Mouse (Mus musculus): ENCODE measurements around the gene Gda. TPM values are rescaled to one million over a fixed set of nuclear protein-coding genes. Genes with fewer than 3 reads are reported as not detected.

Gda gene
- polyA plus RNA-seq, 1 experiment from 2014 or later, result 0.55 TPM

GRCm38 (mm10) chr19:21370782-21371181, 102.5 kb downstream of the Gda start:
- Histone ChIP-seq H3K4me3 (ENCODE audit: low read length) (no peak overlapping the region), H3K27ac (ENCODE audit: low read length) (no peak overlapping the region), H3K9me3 (ENCODE audit: control insufficient read depth, low read length) (no peaks in the 10 kb centered on the region), H3K4me1 (replicated peaks; ENCODE audit: control insufficient read depth, insufficient read depth, low read length) (no peaks in the 10 kb centered on the region), H3K9ac (ENCODE audit: low read length) (no peak overlapping the region), H3K4me2 (ENCODE audit: low read depth, low read length) (no peak overlapping the region), H3K27me3 (ENCODE audit: control insufficient read depth, insufficient read depth, low read depth, low read length) (no peaks in the 10 kb centered on the region), H3K36me3 (ENCODE audit: control insufficient read depth, insufficient read depth, low read length) (no peaks in the 10 kb centered on the region)
- 83% methylated on average over 8 of the region's 8 CpGs for WGBS
- no peak for ATAC-seq (ENCODE audit: low read depth)

- no peak for ATAC-seq (ENCODE audit: low read depth)
Observed at GRCm38 (mm10) chr19:21369175-21369574, 104.1 kb downstream of the Gda start.

GRCm38 (mm10) chr19:21368595-21368994, 104.7 kb downstream of the Gda start:
- H3K9ac ChIP-seq (ENCODE audit: low read length), result no peak overlapping the region
- H3K27ac ChIP-seq (ENCODE audit: low read length), result no peak overlapping the region
- no peak overlapping the region for H3K4me2 ChIP-seq (ENCODE audit: low read depth, low read length)
- H3K4me1 ChIP-seq (replicated peaks; ENCODE audit: control insufficient read depth, insufficient read depth, low read length), result no peaks in the 10 kb centered on the region
- no peak overlapping the region for H3K4me3 ChIP-seq (ENCODE audit: low read length)
- H3K36me3 ChIP-seq (ENCODE audit: control insufficient read depth, insufficient read depth, low read length), result no peaks in the 10 kb centered on the region
- H3K9me3 ChIP-seq (ENCODE audit: control insufficient read depth, low read length), result no peaks in the 10 kb centered on the region
- 93% methylated on average over 4 of the region's 4 CpGs for WGBS
- H3K27me3 ChIP-seq (ENCODE audit: control insufficient read depth, insufficient read depth, low read depth, low read length), result no peaks in the 10 kb centered on the region
- ATAC-seq (ENCODE audit: low read depth), result no peak

More at GRCm38 (mm10) chr19:21369175-21369574, 104.1 kb downstream of the Gda start:
- no peak overlapping the region for H3K4me2 ChIP-seq (ENCODE audit: low read depth, low read length)
- H3K27ac ChIP-seq (ENCODE audit: low read length), result no peak overlapping the region
- no peaks in the 10 kb centered on the region for H3K27me3 ChIP-seq (ENCODE audit: control insufficient read depth, insufficient read depth, low read depth, low read length)
- no peak overlapping the region for H3K4me3 ChIP-seq (ENCODE audit: low read length)
- H3K9ac ChIP-seq (ENCODE audit: low read length), result no peak overlapping the region
- H3K4me1 ChIP-seq (replicated peaks; ENCODE audit: control insufficient read depth, insufficient read depth, low read length), result no peaks in the 10 kb centered on the region
- WGBS, result 80% methylated on average over 6 of the region's 6 CpGs
- no peaks in the 10 kb centered on the region for H3K9me3 ChIP-seq (ENCODE audit: control insufficient read depth, low read length)
- H3K36me3 ChIP-seq (ENCODE audit: control insufficient read depth, insufficient read depth, low read length), result no peaks in the 10 kb centered on the region

- no peak for ATAC-seq (ENCODE audit: low read depth)
- no peaks in the 10 kb centered on the region for H3K27me3 ChIP-seq (ENCODE audit: control insufficient read depth, insufficient read depth, low read depth, low read length)
- H3K4me3 ChIP-seq (ENCODE audit: low read length), result no peak overlapping the region
- WGBS, result 89% methylated on average over 6 of the region's 6 CpGs
- no peak overlapping the region for H3K4me2 ChIP-seq (ENCODE audit: low read depth, low read length)
- no peak overlapping the region for H3K27ac ChIP-seq (ENCODE audit: low read length)
- H3K36me3 ChIP-seq (ENCODE audit: control insufficient read depth, insufficient read depth, low read length), result no peaks in the 10 kb centered on the region
- H3K9me3 ChIP-seq (ENCODE audit: control insufficient read depth, low read length), result no peaks in the 10 kb centered on the region
- H3K4me1 ChIP-seq (replicated peaks; ENCODE audit: control insufficient read depth, insufficient read depth, low read length), result no peaks in the 10 kb centered on the region
- no peak overlapping the region for H3K9ac ChIP-seq (ENCODE audit: low read length)
Observed at GRCm38 (mm10) chr19:21357792-21358191, 115.5 kb downstream of the Gda start.

GRCm38 (mm10) chr19:21349634-21350033, 123.6 kb downstream of the Gda start:
- no peaks in the 10 kb centered on the region for H3K4me1 ChIP-seq (replicated peaks; ENCODE audit: control insufficient read depth, insufficient read depth, low read length)
- ATAC-seq (ENCODE audit: low read depth), result no peak
- no peak overlapping the region for H3K4me3 ChIP-seq (ENCODE audit: low read length)
- no peak overlapping the region for H3K9ac ChIP-seq (ENCODE audit: low read length)
- no peaks in the 10 kb centered on the region for H3K9me3 ChIP-seq (ENCODE audit: control insufficient read depth, low read length)
- 77% methylated on average over 6 of the region's 6 CpGs for WGBS
- H3K27me3 ChIP-seq (ENCODE audit: control insufficient read depth, insufficient read depth, low read depth, low read length), result no peaks in the 10 kb centered on the region
- no peak overlapping the region for H3K4me2 ChIP-seq (ENCODE audit: low read depth, low read length)
- H3K36me3 ChIP-seq (ENCODE audit: control insufficient read depth, insufficient read depth, low read length), result no peaks in the 10 kb centered on the region
- H3K27ac ChIP-seq (ENCODE audit: low read length), result no peak overlapping the region

GRCm38 (mm10) chr19:21346646-21347045, 126.6 kb downstream of the Gda start:
- ATAC-seq (ENCODE audit: low read depth), result no peak
- no peak overlapping the region for H3K27ac ChIP-seq (ENCODE audit: low read length)
- no peaks in the 10 kb centered on the region for H3K9me3 ChIP-seq (ENCODE audit: control insufficient read depth, low read length)
- no peaks in the 10 kb centered on the region for H3K27me3 ChIP-seq (ENCODE audit: control insufficient read depth, insufficient read depth, low read depth, low read length)
- H3K4me2 ChIP-seq (ENCODE audit: low read depth, low read length), result no peak overlapping the region
- H3K4me3 ChIP-seq (ENCODE audit: low read length), result no peak overlapping the region
- no peaks in the 10 kb centered on the region for H3K4me1 ChIP-seq (replicated peaks; ENCODE audit: control insufficient read depth, insufficient read depth, low read length)
- H3K9ac ChIP-seq (ENCODE audit: low read length), result no peak overlapping the region
- no peaks in the 10 kb centered on the region for H3K36me3 ChIP-seq (ENCODE audit: control insufficient read depth, insufficient read depth, low read length)
- WGBS, result 83% methylated on average over 6 of the region's 6 CpGs

Other genes starting within 250 kb of the Gda start
- 64.9 and 68.0 TPM in 2 replicates for gene Zfand5, start 201.2 kb downstream of the Gda start, polyA plus RNA-seq (2015; fragmentation: Nextera tagmentation; extraction: Ambion mirVana)
- 70.7 and 74.4 TPM in 2 replicates for gene 1110059E24Rik, start 179.5 kb upstream of the Gda start, polyA plus RNA-seq (2015; fragmentation: Nextera tagmentation; extraction: Ambion mirVana)
- 29.2 and 36.1 TPM in 2 replicates for gene Abhd17b, start 179.7 kb upstream of the Gda start, polyA plus RNA-seq (2015; fragmentation: Nextera tagmentation; extraction: Ambion mirVana)

Data from lung, embryonic 16.5 days (tissue).